Mouse (Mus musculus) small intestine, adult 2 months (tissue): ENCODE data around the gene Dcbld2. TPM values are rescaled to one million over a fixed set of nuclear protein-coding genes. Genes with fewer than 3 reads are reported as not detected.
A peak's percentile ranks its signal among the peaks of the same experiment; 100 is the strongest.
"Not testable (repeated sequence)": the region's sequence is repeated elsewhere in the genome, so short reads cannot be mapped to it uniquely, and the experiment has no call there.

Source experiments
- H3K27ac ChIP-seq: fragments of 200-500 bp; 2 replicates; pipeline ENCODE4 v1.5.1; 2012; ENCODE audit warnings: low read depth, low read length, control low read depth, inconsistent platforms; ENCODE audit not compliant: insufficient read depth
- H3K27me3 ChIP-seq: fragments of 200-500 bp; 2 replicates; pipeline ENCODE4 v1.6.1; 2012; ENCODE audit warnings: mild to moderate bottlenecking, moderate library complexity, low read length, inconsistent platforms; ENCODE audit not compliant: control insufficient read depth, insufficient read depth
- H3K36me3 ChIP-seq: fragments of 200-500 bp; 2 replicates; pipeline ENCODE4 v1.6.1; 2012; ENCODE audit warnings: mild to moderate bottlenecking, low read length, control low read depth, inconsistent platforms; ENCODE audit not compliant: control insufficient read depth, insufficient read depth
- H3K4me1 ChIP-seq: fragments of 200-500 bp; 2 replicates; pipeline ENCODE4 v1.6.1; 2012; ENCODE audit warnings: low read length, inconsistent platforms, mixed read lengths; ENCODE audit not compliant: control insufficient read depth, insufficient read depth, insufficient read length
- H3K4me3 ChIP-seq: fragments of 200-500 bp; 2 replicates; pipeline ENCODE4 v1.5.1; 2012; ENCODE audit warnings: low read depth, mild to moderate bottlenecking, control low read depth, inconsistent platforms, low read length, moderate library complexity
- CTCF ChIP-seq: fragments of 200-500 bp; IDR thresholded peaks from 2 replicates; pipeline ENCODE4 v1.5.1; 2012; ENCODE audit warnings: low read depth, mild to moderate bottlenecking, control low read depth, inconsistent platforms, low read length, moderate library complexity, mixed read lengths; ENCODE audit not compliant: insufficient replicate concordance, insufficient read length; ENCODE audit errors: extremely low read depth
- POLR2A ChIP-seq: fragments of 200-500 bp; IDR thresholded peaks from 2 replicates; pipeline ENCODE4 v1.6.1; 2012; ENCODE audit warnings: low read depth, mild to moderate bottlenecking, control low read depth, inconsistent platforms, low read length, moderate library complexity
- WGBS: fragments of 180-500 bp; shearing (Covaris S2); methylation state at CpG from one replicate; pipeline ENCODE4 v1.1.7; 2018; 5-methylcytosine and 5-hydroxymethylcytosine counted together
- polyA plus RNA-seq: library from polyadenylated mRNA; depleted of rRNA; stranded (reverse); fragments of >200 nt; gene quantifications from 2 replicates; pipeline ENCODE4 v1.2.3, GENCODE M21; 2012

Gene Dcbld2
- polyA plus RNA-seq, 1 experiment, result 2.7 TPM

DNA sequence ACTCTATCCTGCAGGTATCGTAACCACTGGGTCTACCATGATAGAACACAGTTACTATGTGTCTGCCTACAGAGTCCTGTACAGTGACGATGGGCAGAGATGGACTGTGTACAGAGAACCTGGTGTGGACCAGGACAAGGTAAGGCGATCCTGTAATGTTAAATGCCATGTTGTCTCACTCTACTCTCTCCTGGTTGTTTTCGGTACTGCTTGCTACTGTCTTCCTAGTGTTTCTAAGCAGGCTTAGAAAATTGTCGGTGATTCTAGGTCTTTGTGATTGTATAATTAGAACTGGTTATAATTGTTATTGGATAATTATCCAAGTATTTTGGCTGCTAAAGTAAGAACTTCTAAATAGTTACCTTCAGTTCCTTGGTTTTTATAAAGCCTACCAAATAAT, 43.4 kb downstream of the Dcbld2 start:
- H3K4me1 ChIP-seq, result no peaks in the 10 kb centered on the region
- TF ChIP-seq CTCF (no peak), POLR2A (no peak)
- no peak overlapping the region for H3K4me3 ChIP-seq
- WGBS, result 91% methylated on average over 5 of the region's 5 CpGs
- H3K27ac ChIP-seq, result no peak overlapping the region
- no peaks in the 10 kb centered on the region; the same call in 1 of the 2 replicates for H3K27me3 ChIP-seq
- no peaks in the 10 kb centered on the region for H3K36me3 ChIP-seq

DNA sequence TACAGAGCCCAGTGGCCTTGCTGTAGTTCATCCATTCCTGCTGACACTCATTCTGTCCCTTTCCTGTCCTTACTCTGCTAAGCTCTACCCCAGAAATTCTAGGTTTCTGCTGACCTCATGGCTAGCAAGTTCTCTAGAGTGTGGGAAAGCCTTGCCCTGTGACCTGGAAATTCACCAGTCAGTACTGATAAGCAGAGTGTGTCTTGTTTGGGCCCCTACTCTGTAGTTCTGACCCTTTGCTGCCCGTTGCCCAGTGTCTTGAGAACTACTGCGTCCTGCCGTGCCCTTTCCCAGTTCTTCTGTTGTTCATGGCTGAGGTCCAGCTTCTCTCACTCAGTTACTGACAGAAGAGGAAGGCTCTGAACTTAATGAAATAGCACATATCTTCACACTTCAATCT, 44.9 kb downstream of the Dcbld2 start:
- TF ChIP-seq POLR2A (no peak), CTCF (no peak)
- no peaks in the 10 kb centered on the region for H3K4me1 ChIP-seq
- H3K27me3 ChIP-seq, result no peaks in the 10 kb centered on the region; the same call in 1 of the 2 replicates
- no peak overlapping the region for H3K4me3 ChIP-seq
- no peaks in the 10 kb centered on the region for H3K36me3 ChIP-seq
- 76% methylated on average over 3 of the region's 3 CpGs for WGBS
- H3K27ac ChIP-seq, result no peak overlapping the region

DNA sequence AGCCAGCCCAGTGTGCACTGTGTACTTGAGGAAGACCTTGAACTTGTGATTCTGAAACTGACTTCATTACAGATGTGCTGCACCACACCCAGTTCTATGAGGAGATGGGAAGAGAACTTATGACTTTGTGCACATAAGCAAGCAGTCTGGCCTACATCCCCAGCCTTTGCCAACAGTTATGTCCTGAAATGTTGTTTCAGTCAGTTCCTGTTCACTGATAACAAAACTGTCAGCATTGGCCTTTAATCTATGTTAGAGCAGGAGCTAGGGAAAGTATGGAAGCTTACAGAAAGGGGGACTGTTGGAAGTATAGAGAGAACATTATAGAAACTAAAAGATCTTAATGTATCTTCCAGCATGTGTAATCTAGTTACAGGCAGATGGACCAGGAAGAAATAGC, 45.6 kb downstream of the Dcbld2 start:
- Histone ChIP-seq H3K27ac (no peak overlapping the region), H3K4me3 (no peak overlapping the region), H3K36me3 (no peaks in the 10 kb centered on the region), H3K4me1 (no peaks in the 10 kb centered on the region), H3K27me3 (no peaks in the 10 kb centered on the region; the same call in 1 of the 2 replicates)
- TF ChIP-seq CTCF, result no peak
- no peak for TF ChIP-seq POLR2A

DNA sequence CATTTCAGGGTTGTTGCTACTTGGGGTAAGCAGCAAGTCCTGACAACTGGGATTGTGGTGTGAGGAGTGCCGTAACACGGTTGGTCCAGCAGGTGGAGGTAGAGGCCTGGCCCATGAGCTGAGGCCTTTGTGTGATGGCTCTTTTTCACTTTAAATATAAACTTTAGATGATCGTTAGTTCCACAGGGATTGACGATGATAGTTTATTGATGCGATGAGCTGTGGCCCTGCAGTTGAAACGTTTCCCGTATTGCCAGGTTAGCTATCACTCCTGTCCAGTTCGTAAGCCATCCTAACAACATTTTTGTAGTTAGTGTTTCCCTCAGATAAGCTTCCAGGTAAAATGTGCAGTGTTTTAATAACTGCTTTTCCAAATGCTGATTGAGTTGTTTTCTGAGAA, 46.4 kb downstream of the Dcbld2 start:
- no peaks in the 10 kb centered on the region for H3K36me3 ChIP-seq
- H3K4me3 ChIP-seq, result no peak overlapping the region
- no peaks in the 10 kb centered on the region for H3K4me1 ChIP-seq
- WGBS, result 47% methylated on average over 8 of the region's 8 CpGs
- H3K27ac ChIP-seq, result no peak overlapping the region
- H3K27me3 ChIP-seq, result no peaks in the 10 kb centered on the region; the same call in 1 of the 2 replicates
- TF ChIP-seq POLR2A (no peak), CTCF (peak; percentile 99)

DNA sequence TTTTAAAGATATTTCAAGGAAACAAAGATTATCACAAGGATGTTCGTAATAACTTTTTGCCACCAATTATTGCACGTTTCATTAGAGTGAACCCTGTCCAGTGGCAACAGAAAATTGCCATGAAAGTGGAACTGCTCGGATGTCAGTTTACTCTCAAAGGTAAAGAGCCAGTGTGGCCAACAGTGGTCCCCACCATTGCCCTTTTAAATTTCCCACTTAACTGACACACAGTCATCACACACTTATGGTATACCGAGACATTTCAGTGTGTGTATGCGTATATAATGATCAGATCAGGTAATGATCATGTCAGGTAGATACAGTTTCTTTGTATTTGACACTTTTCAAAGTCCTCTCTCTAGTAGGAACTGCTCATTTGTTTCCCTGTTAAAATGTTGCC, 46.9 kb downstream of the Dcbld2 start:
- Histone ChIP-seq H3K27me3 (no peaks in the 10 kb centered on the region; the same call in 1 of the 2 replicates), H3K36me3 (no peaks in the 10 kb centered on the region), H3K4me3 (no peak overlapping the region), H3K27ac (no peak overlapping the region), H3K4me1 (no peaks in the 10 kb centered on the region)
- WGBS, result 74% methylated on average over 5 of the region's 5 CpGs
- no peak for TF ChIP-seq CTCF

DNA sequence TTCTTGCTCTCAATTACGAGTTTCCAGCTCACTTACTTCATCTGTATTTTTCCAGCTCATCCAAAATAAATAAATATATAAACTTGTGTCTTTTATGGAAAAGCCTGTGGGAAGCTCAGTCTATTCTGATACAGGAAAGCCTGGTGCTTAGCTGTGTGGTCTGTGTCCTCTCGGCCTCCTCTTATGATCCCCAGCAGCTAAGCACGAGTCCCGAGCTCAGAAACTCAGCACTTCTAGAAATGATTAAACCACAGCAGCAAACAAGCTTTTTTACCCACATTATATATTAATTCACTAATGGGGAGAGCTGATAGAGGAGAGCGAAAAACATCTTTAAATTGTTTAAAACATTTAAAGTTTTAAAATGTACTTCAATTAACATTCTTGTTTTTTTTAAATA, 48.2 kb downstream of the Dcbld2 start:
- Histone ChIP-seq H3K4me1 (no peaks in the 10 kb centered on the region), H3K27ac (no peak overlapping the region), H3K36me3 (no peaks in the 10 kb centered on the region), H3K27me3 (no peaks in the 10 kb centered on the region; the same call in 1 of the 2 replicates), H3K4me3 (no peak overlapping the region)
- no peak for TF ChIP-seq POLR2A
- no peak for TF ChIP-seq CTCF
- WGBS, result 89% methylated on average over 5 of the region's 5 CpGs

DNA sequence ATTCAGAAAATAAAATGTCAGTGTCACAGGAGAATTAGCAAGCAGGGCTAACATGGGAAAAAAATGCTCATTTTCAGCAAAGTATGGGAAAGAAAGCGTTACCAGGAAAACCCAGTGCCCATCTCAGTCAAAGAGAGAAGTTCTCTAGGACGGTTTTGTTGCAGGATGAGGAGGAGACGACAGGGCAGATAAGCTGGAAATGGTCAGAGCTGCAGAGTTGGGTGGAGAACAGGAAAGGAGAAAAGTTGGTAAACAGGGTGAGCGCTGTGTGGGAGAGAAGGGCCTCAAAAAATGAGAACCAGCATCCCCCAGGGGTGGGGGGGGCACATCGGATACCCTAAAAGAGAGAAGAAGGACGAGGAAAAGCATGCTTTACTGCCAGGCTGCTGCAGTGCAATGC, 48.7 kb downstream of the Dcbld2 start:
- Histone ChIP-seq H3K4me3 (no peak overlapping the region), H3K36me3 (no peaks in the 10 kb centered on the region), H3K4me1 (no peaks in the 10 kb centered on the region), H3K27me3 (no peaks in the 10 kb centered on the region; the same call in 1 of the 2 replicates), H3K27ac (no peak overlapping the region)
- 76% methylated on average over 6 of the region's 6 CpGs for WGBS
- TF ChIP-seq POLR2A, result no peak
- TF ChIP-seq CTCF, result no peak

DNA sequence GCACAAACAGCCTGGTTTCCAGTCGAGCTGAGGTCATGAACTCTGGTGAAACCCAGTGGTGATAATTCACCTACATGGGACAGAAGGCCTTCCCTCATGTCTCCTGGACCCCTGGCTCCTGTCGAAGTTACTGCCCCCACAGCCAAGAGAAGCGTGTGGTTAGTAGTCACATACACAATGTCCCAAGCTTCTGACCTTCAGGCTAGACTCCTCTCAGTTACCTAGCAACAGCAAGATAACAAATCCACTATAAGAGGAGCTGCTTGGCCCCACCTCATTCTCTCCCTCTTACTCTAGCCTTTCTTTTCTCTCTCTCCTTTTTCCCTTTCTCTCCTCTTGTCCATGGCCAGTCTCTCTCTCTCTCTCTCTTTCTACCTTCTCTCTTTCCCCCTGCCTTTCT, 51.7 kb downstream of the Dcbld2 start:
- H3K27me3 ChIP-seq, H3K27ac ChIP-seq, H3K36me3 ChIP-seq, H3K4me3 ChIP-seq, H3K4me1 ChIP-seq: not testable (repeated sequence)
- WGBS, result 30% methylated on average over 3 of the region's 3 CpGs
